Mouse (Mus musculus): ENCODE measurements around the gene Fbxw2.

- TF ChIP-seq FLI1 (IDR thresholded peaks at IDR 0.05; ENCODE audit: low read length): no peak
- TF ChIP-seq GATA1 (IDR thresholded peaks at IDR 0.05; ENCODE audit: borderline replicate concordance, low read length): no peak
These were observed 31.6 kb upstream of the Fbxw2 start for GRCm38 (mm10) chr2:34857728-34858127.
